Mouse (Mus musculus) spleen, adult 18-20 months (tissue): ENCODE results near the gene Naip1.

Experiments
- DNase-seq, 2 experiments: peaks; one replicate each; pipeline ENCODE4 v3.0.0; 2022; ENCODE audit warnings: mixed read lengths in 2 of 2

Naip1 gene

DNA sequence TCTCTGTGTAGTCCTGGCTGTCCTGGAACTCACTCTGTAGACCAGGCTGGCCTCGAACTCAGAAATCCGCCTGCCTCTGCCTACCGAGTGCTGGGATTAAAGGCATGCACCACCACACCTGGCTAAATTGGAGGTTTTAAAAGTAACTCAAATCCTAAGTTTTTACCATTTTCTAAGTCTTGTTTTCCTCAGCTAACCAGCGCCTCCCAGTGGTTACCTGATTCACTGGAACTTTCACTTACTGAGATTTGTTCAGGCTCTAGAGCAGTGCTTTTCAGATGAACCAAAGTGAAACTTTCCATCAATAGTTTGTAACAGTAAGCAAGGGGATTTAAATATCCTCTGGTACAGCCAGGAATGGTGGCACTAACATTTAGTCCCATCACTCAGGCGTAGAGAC is 61.6 kb downstream of the Naip1 start:
- DNase-seq, result peak in 1 of 2 experiments; percentile 28

GRCm38 (mm10) chr13:100370536-100370935 is 82.1 kb downstream of the Naip1 start:
- no peak for DNase-seq
